Mouse (Mus musculus) liver, adult 2 months (tissue): ENCODE measurements around the gene Esrra.

Source experiments
- CTCF ChIP-seq: fragments of 200-500 bp; IDR thresholded peaks from 2 replicates; pipeline ENCODE4 v1.5.1; 2011; ENCODE audit warnings: low read depth, low read length, control low read depth
- POLR2A ChIP-seq: fragments of 200-500 bp; IDR thresholded peaks from 2 replicates; pipeline ENCODE4 v1.6.1; 2011; ENCODE audit warnings: low read length, control low read depth; ENCODE audit not compliant: insufficient read depth; ENCODE audit errors: extremely low read depth

GRCm38 (mm10) chr19:6925611-6926329 is 4.2 kb upstream of the Esrra start:
- TF ChIP-seq CTCF (no peak), POLR2A (no peak)
